Mouse (Mus musculus): ENCODE results near the gene Gna11.

DNA sequence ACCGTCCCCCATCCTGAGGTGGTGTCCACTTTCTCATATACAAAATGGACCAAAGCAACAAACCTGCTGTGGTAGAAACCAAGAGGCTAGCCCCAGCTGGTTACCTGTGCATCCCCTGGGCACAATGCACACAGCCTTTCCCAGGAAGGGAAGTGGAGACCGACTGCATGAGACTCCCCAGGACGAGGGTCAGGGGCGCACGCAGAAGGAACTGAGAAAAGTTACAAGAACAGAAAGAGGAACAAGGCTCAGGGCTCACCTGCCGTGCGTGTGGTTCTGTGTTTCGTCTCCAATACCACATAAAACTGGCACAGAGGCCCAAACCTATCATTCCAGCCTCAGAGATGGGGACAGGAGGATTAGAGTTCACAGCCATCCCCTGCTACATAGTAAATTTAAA, 27.8 kb downstream of the Gna11 start:
- TF ChIP-seq POLR2A (IDR thresholded peaks at IDR 0.05; ENCODE audit: low read depth, low read length) = no peak
- TF ChIP-seq CTCF (IDR thresholded peaks at IDR 0.05; ENCODE audit: extremely low read depth, insufficient read depth, insufficient read length, insufficient replicate concordance) = no peak
